9 mouse cellular contexts compared by ENCODE assay signal in the genomic region with DNA sequence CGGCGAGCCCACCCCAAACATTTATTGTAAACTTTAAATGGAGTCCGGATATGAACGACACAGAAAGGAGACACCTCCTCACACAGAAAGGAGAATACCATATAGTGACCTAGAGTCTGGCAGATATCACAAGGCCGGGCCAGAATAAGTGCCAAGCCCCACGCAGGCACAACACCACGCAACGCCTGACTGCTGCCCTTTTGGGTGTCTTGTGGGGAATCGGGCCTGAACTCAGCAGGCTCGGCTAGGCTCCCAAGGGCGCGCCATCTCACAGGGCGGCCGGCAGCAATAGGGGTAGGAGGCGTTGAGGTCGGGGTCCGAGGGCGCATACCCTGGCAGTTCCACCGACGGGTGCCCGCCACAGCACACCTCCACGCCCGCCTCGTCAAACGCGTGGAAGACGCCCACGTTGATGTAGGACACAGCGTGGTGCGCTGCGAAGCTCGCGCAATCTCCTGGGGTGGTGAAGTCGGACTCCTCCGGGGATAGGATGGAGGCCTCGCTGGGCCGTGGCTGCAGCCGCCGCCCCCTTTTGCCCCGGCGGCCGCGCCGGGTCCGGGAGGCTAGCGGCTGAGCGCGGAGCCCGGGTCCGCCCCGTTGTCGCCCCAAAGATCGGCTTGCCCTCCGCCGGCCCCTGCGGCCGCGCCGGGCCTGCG. TPM values are rescaled to one million over a fixed set of nuclear protein-coding genes. Genes with fewer than 3 reads are reported as not detected.
DNase-seq lines count a peak whose midpoint lies in the region; ATAC-seq and TF ChIP-seq lines count a peak whose summit lies in the region.
"Had no signal": no experiment of that assay in that cellular context is flagged by ENCODE, and none has a peak within 500 bp of the region (broad histone marks: within the 10 kb centered on the region; RNA-seq: fewer than 3 reads in every experiment).

No protein-coding gene starts in this region.

- DNase-seq in heart, postnatal 36 days: no peak
- no peak for DNase-seq in G1E (ENCODE audit: low spot score)
- DNase-seq in forebrain, postnatal 0 days: no peak
- peak; percentile 41 for DNase-seq in limb, embryonic 11.5 days (ENCODE audit: low spot score)
- DNase-seq in left cerebral cortex, postnatal 4 days: no peak
- no peak for DNase-seq in left cerebral cortex, adult 18-20 months (ENCODE audit: low spot score in 2 of 2)

- TF ChIP-seq CTCF in G1E (IDR thresholded peaks at IDR 0.05; ENCODE audit: low read depth, low read length): no peak
- TF ChIP-seq CTCF in forebrain, postnatal 0 days (IDR thresholded peaks at IDR 0.05; ENCODE audit: low read depth): no peak
- TF ChIP-seq CTCF in olfactory bulb, adult 2 months (IDR thresholded peaks at IDR 0.05; ENCODE audit: insufficient read depth, low read depth, low read length): no peak

- intact Hi-C loops in heart, postnatal 36 days (cut with DNase I): loop anchor here (5.0 kb wide), 1 partner anchor 99 kb away; a partner anchor contains a TSS
- intact Hi-C loops in left cerebral cortex, postnatal 4 days (cut with DNase I): no loop called here

- no peak overlapping the region for H3K27ac ChIP-seq in heart, embryonic 11.5 days (ENCODE audit: low read depth, low read length)
- peak overlapping the region; percentile 62; the same call in 1 of the 2 replicates for H3K27ac ChIP-seq in forebrain, postnatal 0 days (ENCODE audit: low read depth, low read length)
- H3K27ac ChIP-seq in limb, embryonic 11.5 days (replicated peaks; ENCODE audit: low read depth, low read length): no peak overlapping the region
- peak overlapping the region; percentile 72 for H3K27ac ChIP-seq in olfactory bulb, adult 2 months (ENCODE audit: insufficient read depth, low read depth, low read length)

- peak overlapping the region; percentile 96 for H3K4me2 ChIP-seq in heart, embryonic 11.5 days
- H3K4me2 ChIP-seq in forebrain, postnatal 0 days (ENCODE audit: low read depth): peak overlapping the region; percentile 91
- H3K4me2 ChIP-seq in limb, embryonic 11.5 days (ENCODE audit: low read depth, severe bottlenecking): peak overlapping the region; percentile 86

- peak overlapping the region; percentile 34; the same call in 1 of the 2 replicates for H3K9ac ChIP-seq in heart, embryonic 11.5 days (ENCODE audit: low read depth, low read length)
- H3K9ac ChIP-seq in forebrain, postnatal 0 days: peak overlapping the region; percentile 80
- peak overlapping the region; percentile 43; the same call in 1 of the 2 replicates for H3K9ac ChIP-seq in limb, embryonic 11.5 days (ENCODE audit: low read length)

- peak overlapping the region; percentile 62 for H3K4me3 ChIP-seq in heart, embryonic 11.5 days (ENCODE audit: low read depth, low read length)
- peak overlapping the region; percentile 28; the same call in 1 of the 2 replicates for H3K4me3 ChIP-seq in G1E (ENCODE audit: low read depth, low read length)
- H3K4me3 ChIP-seq in forebrain, postnatal 0 days (ENCODE audit: low read depth, low read length): peak overlapping the region; percentile 71
- H3K4me3 ChIP-seq in limb, embryonic 11.5 days (ENCODE audit: low read depth, low read length): peak overlapping the region; percentile 41
- H3K4me3 ChIP-seq in olfactory bulb, adult 2 months (ENCODE audit: insufficient read depth, low read depth, low read length): peak overlapping the region; percentile 83

- no peaks in the 10 kb centered on the region for H3K36me3 ChIP-seq in heart, embryonic 11.5 days (ENCODE audit: control insufficient read depth, insufficient read depth, low read length)
- H3K36me3 ChIP-seq in G1E (replicated peaks): no peaks in the 10 kb centered on the region
- no peaks in the 10 kb centered on the region for H3K36me3 ChIP-seq in forebrain, postnatal 0 days (ENCODE audit: insufficient read depth)
- no peaks in the 10 kb centered on the region for H3K36me3 ChIP-seq in limb, embryonic 11.5 days (ENCODE audit: control insufficient read depth, insufficient read depth, low read length)

- no peak for ATAC-seq in heart, embryonic 11.5 days (replicated peaks; ENCODE audit: insufficient number of reproducible peaks, low FRiP score, low TSS enrichment)
- ATAC-seq in G1E (ENCODE audit: extremely low read depth, insufficient number of reproducible peaks, low FRiP score, poor library complexity, severe bottlenecking): no peak
- peak; percentile 10; the same call in 1 of the 2 replicates for ATAC-seq in forebrain, postnatal 0 days
- peak; percentile 48; the same call in 1 of the 2 replicates for ATAC-seq in limb, embryonic 11.5 days (ENCODE audit: insufficient number of reproducible peaks, low FRiP score, low TSS enrichment, low read depth)

- peaks cover 16% of the 10 kb centered on the region; the same call in 1 of the 2 replicates for H3K4me1 ChIP-seq in heart, embryonic 11.5 days (ENCODE audit: control insufficient read depth, insufficient read depth, low read length)
- H3K4me1 ChIP-seq in G1E (ENCODE audit: insufficient read depth, low read depth, low read length): peaks cover 7% of the 10 kb centered on the region
- H3K4me1 ChIP-seq in forebrain, postnatal 0 days (ENCODE audit: insufficient read depth): peaks cover 10% of the 10 kb centered on the region; the same call in 1 of the 2 replicates
- peaks cover 18% of the 10 kb centered on the region for H3K4me1 ChIP-seq in limb, embryonic 11.5 days (ENCODE audit: control insufficient read depth, insufficient read depth, low read length)
- H3K4me1 ChIP-seq in olfactory bulb, adult 2 months (ENCODE audit: control insufficient read depth, insufficient read depth, low read length): peaks cover 20% of the 10 kb centered on the region

- WGBS in heart, embryonic 11.5 days (ENCODE audit: insufficient replicate concordance): 2% methylated on average over 60 of the region's 60 CpGs
- 3% methylated on average over 59 of the region's 60 CpGs for WGBS in forebrain, postnatal 0 days
- WGBS in limb, embryonic 11.5 days: 2% methylated on average over 60 of the region's 60 CpGs
- WGBS in olfactory bulb, adult 2 months: 2% methylated on average over 60 of the region's 60 CpGs

- peaks cover 80% of the 10 kb centered on the region for H3K27me3 ChIP-seq in heart, embryonic 11.5 days (ENCODE audit: control insufficient read depth, insufficient read depth, low read length)
- peaks cover 46% of the 10 kb centered on the region for H3K27me3 ChIP-seq in G1E (ENCODE audit: insufficient read depth, low read length)
- H3K27me3 ChIP-seq in forebrain, postnatal 0 days (ENCODE audit: insufficient read depth, low read length): peaks cover 46% of the 10 kb centered on the region
- H3K27me3 ChIP-seq in limb, embryonic 11.5 days (ENCODE audit: control insufficient read depth, insufficient read depth, low read length): peaks cover 74% of the 10 kb centered on the region

- TF ChIP-seq POLR2A in olfactory bulb, adult 2 months (IDR thresholded peaks at IDR 0.05; ENCODE audit: insufficient read depth, low read depth, low read length): no peak

- H3K9me3 ChIP-seq in heart, embryonic 11.5 days (replicated peaks; ENCODE audit: control insufficient read depth, low read length): no peaks in the 10 kb centered on the region
- peaks cover 25% of the 10 kb centered on the region for H3K9me3 ChIP-seq in G1E (replicated peaks)
- no peaks in the 10 kb centered on the region for H3K9me3 ChIP-seq in forebrain, postnatal 0 days (ENCODE audit: low read length)
- no peaks in the 10 kb centered on the region for H3K9me3 ChIP-seq in limb, embryonic 11.5 days (ENCODE audit: control insufficient read depth, low read length)

RNA-seq across cellular contexts. Expression of a gene that starts 1.3 kb away (rescaled TPM):
- polyA plus RNA-seq in heart, embryonic 11.5 days (2014; fragmentation: Nextera tagmentation; extraction: Ambion mirVana): 0.16 TPM in 1 of 2 replicates, not detected in the other
- under 1 TPM; 0.78 to 0.81 TPM for total RNA-seq in heart, postnatal 36 days (2021)
- total RNA-seq in G1E (2014; fragmentation: Nextera tagmentation) (not detected in 2 replicates), G1E (2017) (not detected in 2 replicates)
- polyA plus RNA-seq in G1E (2012): not detected in 2 replicates
- total RNA-seq in forebrain, postnatal 0 days (2014; rRNA removed): 65.7 and 66.7 TPM in 2 replicates
- 5.2 and 6.2 TPM in 2 replicates for polyA plus RNA-seq in forebrain, postnatal 0 days (2015; fragmentation: Nextera tagmentation; extraction: Ambion mirVana)
- polyA plus RNA-seq in limb, embryonic 11.5 days (2014; fragmentation: Nextera tagmentation; extraction: Ambion mirVana): not detected in 2 replicates
- not detected in 2 replicates for polyA plus RNA-seq in olfactory bulb, adult 2 months (2012; ENCODE audit: insufficient read depth, insufficient read length, low replicate concordance, missing spikeins)
- 10 to 100 TPM; 36.1 to 41.3 TPM for total RNA-seq in left cerebral cortex, postnatal 4 days (2021)
- 10 to 100 TPM; 56.6 to 62.8 TPM for total RNA-seq in left cerebral cortex, adult 18-20 months (2021)

RNA-seq across cellular contexts. Expression of a gene that starts 21.7 kb away (rescaled TPM):
- polyA plus RNA-seq in heart, embryonic 11.5 days (2014; fragmentation: Nextera tagmentation; extraction: Ambion mirVana): 0.30 TPM in 1 of 2 replicates, not detected in the other
- total RNA-seq in heart, postnatal 36 days (2021): not detected
- total RNA-seq in G1E (2014; fragmentation: Nextera tagmentation): not detected in 2 replicates
- 0.06 and 0.49 TPM in 2 replicates for total RNA-seq in G1E (2017)
- polyA plus RNA-seq in G1E (2012): not detected in 2 replicates
- 0.05 TPM in 1 of 2 replicates, not detected in the other for total RNA-seq in forebrain, postnatal 0 days (2014; rRNA removed)
- 0.12 TPM in 1 of 2 replicates, not detected in the other for polyA plus RNA-seq in forebrain, postnatal 0 days (2015; fragmentation: Nextera tagmentation; extraction: Ambion mirVana)
- polyA plus RNA-seq in limb, embryonic 11.5 days (2014; fragmentation: Nextera tagmentation; extraction: Ambion mirVana): 0.13 and 0.34 TPM in 2 replicates
- not detected in 2 replicates for polyA plus RNA-seq in olfactory bulb, adult 2 months (2012; ENCODE audit: insufficient read depth, insufficient read length, low replicate concordance, missing spikeins)
- total RNA-seq in left cerebral cortex, postnatal 4 days (2021): not detected
- total RNA-seq in left cerebral cortex, adult 18-20 months (2021): under 1 TPM; 0.42 to 0.66 TPM
- total RNA-seq: gastrocnemius, postnatal 4 days had no signal

RNA-seq across cellular contexts. Expression of a gene that starts 54.0 kb away (rescaled TPM):
- 3.4 and 3.7 TPM in 2 replicates for polyA plus RNA-seq in heart, embryonic 11.5 days (2014; fragmentation: Nextera tagmentation; extraction: Ambion mirVana)
- 1 to 10 TPM; 10.0 TPM for total RNA-seq in heart, postnatal 36 days (2021)
- 6.1 and 11.7 TPM in 2 replicates for total RNA-seq in G1E (2014; fragmentation: Nextera tagmentation)
- 11.3 and 11.4 TPM in 2 replicates for total RNA-seq in G1E (2017)
- 1.3 and 2.0 TPM in 2 replicates for polyA plus RNA-seq in G1E (2012)
- total RNA-seq in forebrain, postnatal 0 days (2014; rRNA removed): 6.0 and 6.6 TPM in 2 replicates
- polyA plus RNA-seq in forebrain, postnatal 0 days (2015; fragmentation: Nextera tagmentation; extraction: Ambion mirVana): 1.2 and 2.2 TPM in 2 replicates
- polyA plus RNA-seq in limb, embryonic 11.5 days (2014; fragmentation: Nextera tagmentation; extraction: Ambion mirVana): 3.1 and 3.6 TPM in 2 replicates
- polyA plus RNA-seq in olfactory bulb, adult 2 months (2012; ENCODE audit: insufficient read depth, insufficient read length, low replicate concordance, missing spikeins): not detected in 2 replicates
- total RNA-seq in left cerebral cortex, postnatal 4 days (2021): 1 to 10 TPM; 7.1 to 8.0 TPM
- 10 to 100 TPM; 12.4 to 13.0 TPM for total RNA-seq in left cerebral cortex, adult 18-20 months (2021)

Comparison
In these comparisons a context has a peak if more than half of its experiments do, and no peak if none do; other contexts are left out.
1. ATAC-seq: peak in forebrain, postnatal 0 days (single experiment) and limb, embryonic 11.5 days (single experiment); none in heart, embryonic 11.5 days (single experiment) and G1E (single experiment).
2. H3K27ac ChIP-seq: peak in forebrain, postnatal 0 days (single experiment) and olfactory bulb, adult 2 months (single experiment); none in heart, embryonic 11.5 days (single experiment) and limb, embryonic 11.5 days (single experiment).
3. H3K4me3 ChIP-seq: peak in every context shown above with its lines; median percentile 83 in olfactory bulb, adult 2 months; 71 in forebrain, postnatal 0 days; 62 in heart, embryonic 11.5 days; 41 in limb, embryonic 11.5 days; 28 in G1E.
4. RNA of a gene that starts 1.3 kb away (total RNA-seq): 65.7 to 66.7 TPM in forebrain, postnatal 0 days, 56.6 to 62.8 TPM in left cerebral cortex, adult 18-20 months and 36.1 to 41.3 TPM in left cerebral cortex, postnatal 4 days; 0.78 to 0.81 TPM in heart, postnatal 36 days and not detected in G1E; every median in the first group is over 10 times any median in the second.
5. Peak in every context shown above with its lines, with median percentiles within 50 percentile points of each other: H3K4me2 ChIP-seq and H3K9ac ChIP-seq.